Mouse (Mus musculus) kidney, adult 18-20 months (tissue): ENCODE data around the gene Gm13420.
"Not testable (repeated sequence)": the region's sequence is repeated elsewhere in the genome, so short reads cannot be mapped to it uniquely, and the experiment has no call there.

Experiments used
- DNase-seq: peaks from one replicate; pipeline ENCODE4 v3.0.0; 2021

The Gm13420 gene

DNA sequence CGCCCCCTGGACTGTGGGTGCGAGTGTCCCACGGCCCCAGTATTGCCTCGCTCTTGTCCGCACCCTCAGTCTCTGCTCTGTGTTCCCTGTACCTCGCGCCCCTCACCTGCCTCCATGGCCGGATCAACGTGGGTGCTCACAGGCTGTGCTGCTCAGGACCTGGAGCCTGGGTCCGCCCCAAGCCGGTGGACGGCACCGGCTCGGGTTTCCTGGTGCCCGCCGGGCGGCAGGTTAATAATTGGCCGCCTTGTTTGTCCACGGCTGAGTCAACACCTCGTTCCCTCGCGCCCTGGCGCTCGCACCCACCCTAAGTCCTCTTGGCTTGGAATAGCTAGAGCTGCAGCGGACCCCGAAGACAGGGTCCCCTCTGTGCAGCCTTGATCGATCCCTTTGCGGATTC is at the start of gene Gm13420:
TSS of gene Gm13420 (minus strand) at position 189 of the 400 bp plus-strand sequence.
- peak; percentile 80 for DNase-seq

DNA sequence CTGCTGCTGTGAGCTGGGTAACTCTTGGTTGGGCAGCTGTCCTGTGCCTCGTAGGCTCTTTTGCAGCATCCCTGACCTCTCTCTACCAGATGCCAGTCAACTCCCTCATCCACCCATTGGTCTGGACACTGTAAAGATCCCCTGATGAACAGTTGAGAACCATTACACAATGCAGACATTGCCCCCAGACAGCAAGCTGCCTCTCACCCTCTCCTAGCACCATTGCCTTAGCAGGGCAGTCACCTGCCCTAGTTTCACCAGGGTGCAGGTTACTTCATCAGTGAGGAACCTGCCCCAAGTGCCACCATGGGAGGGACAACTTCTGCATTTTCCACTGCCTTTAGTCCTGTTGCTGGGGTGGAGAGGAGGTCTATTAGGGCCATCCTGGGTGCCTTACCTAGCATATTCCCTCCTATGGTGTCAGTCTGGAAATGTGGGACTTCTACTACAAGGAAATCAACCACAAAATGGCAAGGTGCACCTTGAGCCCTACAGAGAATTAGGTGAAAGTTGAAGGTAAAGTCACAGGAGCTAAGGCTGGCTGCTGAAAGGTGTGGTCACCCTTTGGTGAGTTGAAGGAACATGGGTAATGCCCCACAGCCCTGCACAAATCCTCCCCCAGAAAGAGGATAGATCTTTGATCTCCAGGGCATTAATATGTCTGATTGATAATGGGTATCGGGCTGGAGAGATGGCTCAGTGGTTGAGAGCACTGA is 41.4 kb upstream of the Gm13420 start:
- DNase-seq: no peak

DNA sequence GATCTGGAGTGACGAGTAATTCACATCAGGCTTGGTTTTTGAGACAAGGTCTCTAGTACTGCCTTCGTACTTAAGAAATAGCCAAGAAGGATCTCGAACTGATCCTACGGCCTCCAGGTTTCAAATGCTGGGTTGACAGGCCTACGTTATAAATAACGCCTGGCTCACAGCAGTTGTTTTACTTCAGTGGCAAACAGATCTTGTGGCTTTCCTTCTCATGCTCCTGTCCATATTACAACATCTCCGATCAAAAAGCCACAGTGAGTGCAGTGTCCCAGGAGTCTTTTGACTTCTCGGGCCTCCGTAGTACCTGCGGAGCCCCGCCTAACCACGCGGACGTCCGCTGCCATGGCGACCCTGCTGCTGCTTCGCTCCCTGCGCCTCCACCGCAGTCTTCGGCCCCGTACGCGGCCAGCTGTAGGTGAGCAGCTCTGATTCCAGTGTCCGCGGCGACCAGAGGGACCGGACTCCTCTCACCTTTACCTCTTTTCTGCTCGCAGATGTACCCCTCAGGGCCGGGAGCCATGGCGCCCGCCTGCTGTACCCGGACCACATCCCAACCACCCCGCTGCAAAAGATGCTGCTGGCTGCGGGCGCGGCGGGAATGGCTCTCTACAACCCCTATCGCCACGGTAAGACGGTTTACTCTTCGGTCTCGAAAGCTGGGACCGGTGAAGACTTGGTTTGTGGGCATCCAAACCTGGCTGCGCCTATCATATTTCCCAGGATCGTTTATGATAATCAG is 36.6 kb upstream of the Gm13420 start, which contains the start of gene Trub2:
TSS of gene Trub2 (minus strand) at position 566 of the 745 bp plus-strand sequence.
- DNase-seq: peak; percentile 91

DNA sequence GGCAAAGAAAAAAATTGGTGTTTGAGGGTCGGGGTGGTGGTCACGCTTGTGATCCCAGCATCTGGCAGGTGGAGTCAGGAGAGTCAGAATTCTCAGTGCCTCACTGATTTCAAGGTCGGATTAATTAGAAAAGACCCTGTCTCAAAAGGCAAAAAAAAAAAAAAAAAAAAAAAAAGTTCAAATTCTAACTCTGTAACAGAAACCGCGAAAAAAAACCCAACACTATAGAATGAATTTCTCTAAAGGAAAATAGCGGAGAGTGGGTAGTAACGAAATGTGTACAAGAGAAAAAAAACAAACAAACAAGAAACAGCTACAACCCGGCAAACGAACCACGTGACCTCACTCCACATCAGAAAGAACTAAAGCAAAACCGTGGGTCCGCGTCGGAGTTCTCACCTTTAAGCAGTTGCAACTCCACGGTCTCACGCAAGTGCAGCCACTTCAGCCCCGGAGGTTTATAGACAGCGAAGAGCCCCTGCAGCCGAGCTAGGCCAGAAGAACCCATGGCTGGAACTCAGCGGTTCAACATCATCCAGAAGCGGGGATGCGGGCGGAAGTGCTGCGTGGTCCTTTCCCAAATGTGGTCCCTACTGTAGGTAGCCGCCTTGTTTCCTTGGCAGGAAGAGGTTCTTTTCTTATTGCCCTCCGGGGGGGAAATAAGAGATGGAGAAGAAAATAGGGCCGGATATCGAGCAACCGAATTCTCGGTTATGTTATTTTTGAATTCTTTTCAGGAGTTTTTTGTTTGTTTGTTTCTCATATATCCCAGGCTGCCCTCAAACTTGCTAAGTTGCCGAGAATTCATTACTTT is 35.8 kb upstream of the Gm13420 start, which contains the start of gene Coq4:
TSS of gene Coq4 (plus strand) at position 390 of the 814 bp plus-strand sequence.
- peak; percentile 91 for DNase-seq

DNA sequence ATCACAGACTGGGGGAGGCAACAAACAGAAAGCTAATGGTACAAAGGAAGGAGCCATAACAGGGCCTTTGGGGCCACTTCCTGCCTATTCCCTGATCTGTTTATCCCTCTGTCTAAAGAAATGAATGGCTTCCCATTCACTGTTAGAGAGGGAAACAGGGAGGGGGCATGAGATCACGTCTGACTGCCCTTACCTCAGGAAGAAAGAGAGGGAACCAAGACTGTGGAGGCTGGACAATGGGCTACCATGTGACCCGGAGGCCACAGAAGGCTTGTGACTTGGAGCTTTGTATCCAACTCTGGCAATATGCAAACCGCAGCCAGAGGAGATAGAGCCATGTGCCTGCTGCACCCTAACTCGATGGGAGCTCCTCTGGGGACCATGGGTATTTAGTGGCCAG is 32.8 kb upstream of the Gm13420 start:
- no peak for DNase-seq

DNA sequence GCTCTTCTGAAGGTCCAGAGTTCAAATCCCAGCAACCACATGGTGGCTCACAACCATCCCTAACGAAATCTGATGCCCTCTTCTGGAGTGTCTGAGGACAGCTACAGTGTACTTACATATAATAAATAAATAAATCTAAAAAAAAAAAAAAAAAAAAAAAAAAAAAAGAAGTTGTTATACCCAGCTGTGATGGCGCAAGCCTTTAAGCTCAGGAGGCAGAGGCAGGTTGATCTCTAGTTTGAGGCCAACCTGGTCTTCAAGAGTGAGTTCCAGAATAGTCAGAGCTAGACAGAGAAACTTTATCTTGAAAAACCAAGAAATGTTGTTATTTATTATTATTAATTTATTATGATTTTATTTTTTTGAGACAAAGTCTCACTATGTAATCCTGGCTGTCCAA is 29.8 kb upstream of the Gm13420 start:
- DNase-seq: not testable (repeated sequence)

DNA sequence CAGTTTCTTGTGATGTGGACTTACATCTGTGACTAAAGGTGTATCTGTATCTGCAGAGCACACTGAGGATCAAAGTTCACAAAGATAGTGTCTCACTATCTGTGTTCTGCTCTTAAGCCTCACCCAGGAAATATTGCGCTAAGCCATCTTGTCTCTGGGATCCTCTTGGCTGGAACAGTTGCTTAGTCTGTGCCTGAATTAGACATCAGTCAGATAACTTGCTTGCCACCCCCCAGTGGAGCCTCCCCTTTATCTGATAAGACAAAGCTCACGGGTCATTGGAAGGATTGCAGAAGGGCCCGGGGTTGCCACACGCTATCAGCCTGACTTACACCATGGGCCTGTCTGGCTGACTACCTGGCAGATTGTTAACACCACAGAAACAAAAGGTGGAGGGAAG is 21.8 kb upstream of the Gm13420 start:
- no peak for DNase-seq

DNA sequence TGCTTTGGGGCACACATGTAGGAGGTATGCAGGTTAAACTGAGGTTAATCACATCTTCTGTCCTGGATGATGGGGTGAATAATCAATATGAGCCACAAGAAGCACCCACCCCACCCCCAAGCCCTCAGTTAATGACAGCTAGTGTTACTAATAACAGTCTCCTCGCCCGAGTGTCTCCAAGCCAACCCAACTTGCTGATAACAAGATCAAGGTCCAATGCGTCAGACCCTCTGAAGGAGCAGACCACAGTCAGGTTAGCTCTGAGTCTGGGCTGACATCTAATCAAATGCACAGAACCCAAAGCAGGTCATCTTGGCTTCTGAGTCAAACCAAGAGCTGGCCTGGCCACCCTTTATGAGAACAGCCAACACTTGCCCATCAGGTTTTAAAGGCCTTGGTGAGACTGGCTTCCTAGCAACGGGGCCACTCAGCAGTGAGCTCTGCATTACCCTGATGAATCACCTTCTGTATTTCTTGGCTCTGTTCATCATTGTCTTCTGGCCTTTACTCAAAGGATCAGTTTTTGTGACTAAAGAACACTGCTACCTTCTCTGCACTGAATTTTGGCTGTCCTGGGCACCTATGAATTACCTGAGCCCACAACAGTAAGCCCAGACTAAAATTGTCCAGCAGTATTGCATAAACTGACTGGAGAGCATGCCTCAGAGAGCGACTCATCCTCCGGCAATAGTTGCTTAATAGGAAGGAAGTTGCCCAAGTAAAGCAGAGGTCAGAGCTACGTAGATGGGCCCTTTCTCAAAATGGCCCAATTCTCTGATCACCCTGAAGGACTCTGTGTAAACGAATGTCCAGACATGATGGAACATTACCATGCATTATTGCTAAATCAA is 20.4 kb upstream of the Gm13420 start:
- DNase-seq: no peak

DNA sequence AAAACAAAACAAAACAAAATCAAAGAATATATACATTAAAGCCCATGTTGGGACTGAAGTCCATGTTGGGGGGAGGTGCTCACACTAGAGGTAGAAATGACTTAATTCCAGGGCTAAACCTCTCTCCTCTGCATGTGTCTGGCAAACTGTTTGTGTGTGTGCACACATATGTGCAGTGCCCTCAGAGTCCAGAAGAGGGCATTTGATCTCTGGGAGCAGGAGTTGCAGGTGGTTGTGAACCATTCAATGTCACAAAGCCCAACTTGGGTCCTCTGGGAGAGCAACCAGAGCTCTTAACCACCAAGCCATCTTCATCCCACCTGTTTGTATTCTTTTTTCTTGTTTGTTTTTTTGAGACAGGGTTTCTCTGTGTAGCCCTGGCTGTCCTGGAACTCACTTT is 18.7 kb upstream of the Gm13420 start:
- peak; percentile 7 for DNase-seq

DNA sequence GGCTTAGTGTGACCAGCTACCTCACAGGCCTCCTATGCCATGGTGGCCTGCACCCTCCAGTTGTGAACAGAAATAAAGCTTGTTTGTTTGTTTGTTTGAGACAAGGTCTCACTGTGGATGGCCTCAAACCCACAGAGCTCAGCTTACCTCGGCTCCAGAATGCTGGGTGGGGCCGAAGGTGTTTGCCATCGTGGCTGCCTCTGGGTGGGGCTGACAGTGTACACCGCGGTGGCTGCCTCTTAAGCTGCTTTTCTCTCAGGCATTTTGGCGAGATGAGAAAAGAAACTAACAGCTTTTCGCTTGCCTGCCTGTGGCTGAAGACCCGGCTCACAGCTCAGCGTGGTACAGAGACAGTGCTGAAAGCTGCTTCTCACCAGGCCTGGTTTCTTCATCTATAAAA is 17.4 kb upstream of the Gm13420 start:
- DNase-seq: no peak

DNA sequence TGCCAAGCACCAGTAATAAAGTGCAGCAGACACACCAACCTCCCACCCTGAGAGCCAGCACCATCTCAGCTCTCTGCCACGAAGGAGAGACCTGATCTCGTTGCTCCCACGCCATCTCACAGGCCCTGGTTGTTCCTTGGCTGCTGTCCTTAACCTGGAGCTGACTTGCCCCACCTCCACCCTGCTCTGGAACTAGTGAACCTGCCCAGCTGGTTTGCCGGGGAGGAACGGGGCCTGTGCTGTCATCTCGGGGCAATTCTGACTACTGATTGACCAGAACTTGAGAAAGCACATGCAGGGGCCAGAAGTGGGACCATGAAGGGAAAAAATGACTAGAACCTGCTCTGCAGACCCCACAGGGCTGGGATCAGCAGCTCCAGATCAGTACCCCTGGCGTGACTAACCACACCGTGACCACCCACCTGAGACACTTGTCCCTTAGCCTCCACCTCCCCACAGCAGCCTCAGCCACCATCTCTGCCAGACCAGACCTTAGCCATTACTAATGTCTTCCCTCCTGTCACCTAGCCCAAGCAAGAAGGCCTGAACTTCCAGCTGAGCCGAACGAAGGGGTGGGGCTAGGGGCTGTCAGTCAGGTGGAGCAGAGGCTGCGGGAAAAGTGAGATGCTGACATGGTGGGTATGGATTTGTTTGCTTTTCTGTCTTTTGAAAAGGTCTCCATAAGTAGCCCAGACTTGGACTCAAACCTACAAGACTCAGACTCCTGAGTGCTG is 16.7 kb upstream of the Gm13420 start:
- peak; percentile 58 for DNase-seq

DNA sequence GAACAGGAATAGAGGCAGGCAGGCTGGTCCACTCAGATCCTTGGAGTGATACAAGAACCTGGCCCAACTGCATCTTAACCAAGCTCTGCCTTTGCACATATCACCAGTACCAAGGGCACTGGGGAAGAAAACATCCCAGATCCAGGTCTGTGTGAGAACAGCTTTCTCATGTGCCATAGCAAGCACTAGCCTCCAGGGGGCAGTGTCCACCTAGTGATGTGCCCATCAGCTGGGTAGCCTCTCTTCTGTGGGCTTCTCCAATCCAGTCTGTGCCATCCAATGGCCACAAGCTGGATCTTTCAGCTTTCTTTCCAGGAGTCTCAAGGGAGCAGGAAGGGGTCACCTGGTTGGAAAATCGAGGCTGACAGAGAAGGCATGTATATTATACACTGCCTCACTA is 13.3 kb upstream of the Gm13420 start:
- DNase-seq: peak; percentile 73

DNA sequence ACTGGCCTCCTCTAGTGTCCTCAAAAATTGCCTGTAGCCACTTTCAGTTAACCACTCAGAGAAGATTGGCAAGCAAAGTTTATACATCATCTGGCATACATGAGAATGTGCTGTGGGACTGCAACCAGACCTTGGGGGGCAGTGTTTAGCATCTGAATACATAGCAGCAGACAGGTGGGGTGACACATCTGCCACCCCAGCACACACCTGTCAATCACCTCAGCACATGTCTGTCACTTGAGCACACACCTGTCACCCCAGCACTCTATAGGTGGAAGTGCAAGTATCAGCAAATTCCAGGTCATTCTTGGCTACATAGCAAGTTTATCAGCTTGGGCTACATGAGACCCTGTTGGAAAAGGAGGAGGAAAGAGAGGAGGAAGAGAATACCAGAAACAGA is 4.2 kb upstream of the Gm13420 start:
- no peak for DNase-seq

DNA sequence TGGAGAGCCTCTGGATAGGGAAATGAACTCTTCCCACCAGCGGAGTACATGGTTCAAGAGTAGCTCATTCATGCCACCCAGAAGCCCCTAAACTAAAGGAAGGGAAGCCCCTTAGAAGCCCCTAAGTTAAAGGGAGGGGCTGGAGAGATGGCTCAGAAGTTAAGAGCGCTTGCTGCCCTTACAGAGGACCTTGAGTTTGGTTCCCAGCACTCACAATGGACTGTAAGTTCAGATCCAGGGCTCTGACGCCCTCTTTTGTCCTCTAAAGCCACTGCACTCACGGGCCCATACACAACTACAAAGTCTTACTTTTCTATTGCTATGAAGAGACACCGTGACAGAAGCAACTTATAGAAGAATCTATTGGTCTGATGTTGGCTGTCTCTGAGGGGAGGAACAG is 912 bp upstream of the Gm13420 start:
- no peak for DNase-seq

DNA sequence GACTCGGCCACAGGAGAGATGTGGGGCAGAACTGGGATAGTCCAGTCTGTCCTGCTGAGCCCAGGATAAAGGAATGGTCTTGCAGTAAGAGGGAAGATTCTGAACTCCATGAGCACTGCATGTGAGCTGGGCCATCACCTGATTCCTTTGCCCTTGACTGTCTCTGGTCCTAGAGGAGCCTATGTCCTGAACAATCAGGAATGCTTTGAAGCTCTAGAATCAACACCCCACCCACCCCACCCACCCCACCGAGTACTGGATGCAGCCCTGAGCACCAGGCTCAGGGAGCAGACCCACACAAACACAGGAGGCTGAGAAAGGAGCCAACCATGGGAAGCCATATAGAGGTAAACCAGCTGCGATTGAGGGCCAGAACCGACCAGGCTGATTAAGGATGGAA is 3.0 kb downstream of the Gm13420 start:
- DNase-seq: no peak

DNA sequence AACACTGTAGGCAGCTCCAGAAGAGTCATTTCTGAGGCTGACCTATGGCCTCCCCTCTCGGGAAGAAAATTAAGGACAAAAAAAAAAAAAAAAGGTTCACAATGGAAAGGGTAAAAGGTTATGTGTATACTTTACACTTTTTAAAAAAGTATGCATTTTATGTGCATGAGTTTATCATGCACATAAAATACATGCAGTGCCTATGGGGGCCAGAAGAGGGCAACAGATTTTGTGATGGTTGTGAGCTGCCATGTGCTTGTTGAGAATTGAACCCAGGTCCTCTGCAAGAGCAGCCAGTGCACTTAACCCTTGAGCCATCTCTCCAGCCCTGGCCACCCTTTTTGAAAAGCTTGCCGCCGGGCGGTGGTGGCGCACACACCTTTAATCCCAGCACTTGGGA is 3.6 kb downstream of the Gm13420 start:
- DNase-seq: no peak

DNA sequence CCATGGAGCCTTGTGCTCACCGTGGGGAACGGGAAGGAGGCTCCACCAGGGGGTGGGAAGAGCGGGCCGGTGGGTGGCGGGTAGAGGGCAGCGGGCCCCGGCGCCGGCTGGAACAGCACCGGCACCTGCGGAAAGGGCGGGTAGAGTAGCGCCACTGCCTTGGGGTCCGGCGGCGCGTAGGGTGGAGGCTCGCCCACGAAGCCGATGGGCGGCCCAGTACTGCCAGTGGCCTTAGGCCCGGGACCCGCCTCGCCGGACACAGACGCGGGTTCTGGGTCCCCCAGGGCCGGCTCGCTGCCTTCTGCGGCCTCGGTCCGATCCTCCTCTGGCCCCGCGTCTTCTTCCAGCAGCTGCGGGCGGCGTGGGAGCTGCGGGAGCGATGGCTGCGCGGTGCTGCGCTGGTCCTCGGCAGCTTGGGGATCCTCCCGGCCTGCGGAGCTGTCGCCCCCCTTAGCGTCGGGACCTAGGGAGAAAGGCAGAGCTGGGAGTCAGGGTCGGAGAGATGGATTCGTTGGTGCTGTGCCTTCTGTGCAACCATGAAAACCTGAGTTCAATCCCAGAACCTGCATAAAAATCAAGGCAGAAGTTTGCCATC is 4.2 kb downstream of the Gm13420 start:
- no peak for DNase-seq

DNA sequence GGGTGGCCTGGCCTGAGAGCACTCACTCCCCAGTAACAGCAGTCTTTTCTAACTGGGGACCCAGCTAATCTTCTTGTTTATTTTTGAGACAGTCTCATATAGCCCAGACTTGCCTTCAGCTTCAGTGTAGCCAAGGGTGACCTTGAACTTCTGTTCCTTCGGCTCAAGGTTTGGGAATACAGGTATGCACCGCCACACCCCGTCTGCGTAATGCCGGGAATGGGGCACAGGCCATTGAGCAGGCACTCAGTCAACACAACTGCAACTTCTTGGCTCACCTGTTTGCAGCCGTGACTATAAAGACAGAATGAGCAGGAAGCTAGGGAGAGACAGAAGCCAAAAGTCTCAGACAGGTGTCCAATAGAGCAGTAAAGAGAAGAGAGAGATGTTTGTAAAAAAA is 7.2 kb downstream of the Gm13420 start:
- DNase-seq: peak; percentile 31

DNA sequence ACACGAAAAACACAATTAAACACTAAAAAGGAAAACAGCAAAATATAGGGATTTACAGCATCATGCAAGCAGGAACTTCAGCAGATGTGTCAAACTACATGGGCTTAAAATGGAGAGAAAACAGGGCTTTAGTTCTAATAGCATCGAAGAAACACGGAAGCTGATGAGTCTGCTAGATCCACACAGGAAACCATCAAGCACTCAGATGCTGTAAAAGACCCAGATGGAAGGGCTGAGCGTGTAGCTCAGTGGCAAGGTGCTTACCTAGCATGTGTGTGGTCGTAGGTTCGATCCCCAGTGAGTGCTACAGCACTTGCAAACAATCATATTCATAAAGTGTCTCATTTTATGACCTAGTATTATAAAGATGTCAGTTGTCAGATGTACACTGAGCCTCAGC is 10.3 kb downstream of the Gm13420 start:
- DNase-seq: no peak

DNA sequence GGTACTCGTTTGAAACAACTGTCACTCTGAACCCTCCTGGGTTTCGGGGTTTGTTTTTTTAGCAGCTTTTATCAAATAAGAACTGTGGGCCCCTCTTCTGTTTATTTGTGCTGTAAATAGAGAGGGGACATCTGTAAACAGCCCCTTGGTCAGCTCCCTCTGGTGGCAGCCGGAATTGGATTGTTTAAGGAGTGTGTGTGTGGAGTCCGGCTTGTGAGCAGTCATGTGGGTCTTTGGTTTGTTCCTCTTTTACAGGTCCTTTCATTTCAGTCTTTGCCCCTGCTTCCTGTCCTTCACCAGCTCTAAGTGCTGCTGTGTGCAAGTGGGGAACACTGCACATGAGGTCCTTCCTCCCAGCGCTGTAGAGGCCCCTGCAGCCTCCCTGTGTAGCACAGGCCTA is 12.1 kb downstream of the Gm13420 start:
- no peak for DNase-seq

DNA sequence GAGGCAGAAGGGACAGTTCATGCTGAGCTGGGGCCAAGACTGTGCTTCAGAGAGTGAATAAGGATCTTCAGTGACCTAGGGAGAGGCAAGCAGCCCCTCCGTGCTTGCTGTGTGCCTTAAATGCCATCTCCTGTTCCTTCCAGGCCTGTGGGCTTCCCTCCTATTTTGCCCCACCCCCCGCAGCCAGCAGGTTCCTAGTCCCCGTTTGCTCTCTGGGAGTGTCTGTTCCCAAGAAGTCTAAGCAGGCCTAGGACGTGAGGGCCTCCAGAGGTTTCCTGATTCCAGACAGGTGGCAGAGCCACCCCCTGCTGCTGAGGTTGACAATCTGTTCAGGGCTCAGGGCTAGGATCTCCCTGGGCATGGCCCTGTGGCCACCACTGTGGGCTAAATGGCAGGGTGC is 12.7 kb downstream of the Gm13420 start:
- no peak for DNase-seq
